Mouse (Mus musculus) intestine, embryonic 14.5 days (tissue): ENCODE results near the gene Gm48552. TPM values are rescaled to one million over a fixed set of nuclear protein-coding genes. Genes with fewer than 3 reads are reported as not detected.

Source experiments
- ATAC-seq: fragments of 200-750 bp; cut with Nextera tagmentation; replicated peaks from 2 replicates; pipeline ENCODE4 v1.8.0; 2017; ENCODE audit warnings: low read depth, moderate number of reproducible peaks, moderate TSS enrichment, moderate library complexity; ENCODE audit not compliant: low FRiP score, low TSS enrichment
- DNase-seq: peaks from one replicate; pipeline ENCODE4 v3.0.0-alpha.2; 2018; ENCODE audit warnings: low spot score
- H3K27ac ChIP-seq: fragments of 300-500 bp; sonication (generic); 2 replicates; pipeline ENCODE4 v1.5.1; 2014; ENCODE audit warnings: low read depth, mild to moderate bottlenecking, control low read depth
- H3K27me3 ChIP-seq: fragments of 300-500 bp; sonication (generic); replicated peaks from 2 replicates; pipeline ENCODE4 v1.6.1; 2014; ENCODE audit warnings: low read length, control low read depth; ENCODE audit not compliant: control insufficient read depth, insufficient read depth
- H3K36me3 ChIP-seq: fragments of 300-500 bp; sonication (generic); 2 replicates; pipeline ENCODE4 v1.6.1; 2014; ENCODE audit warnings: low read length, control low read depth; ENCODE audit not compliant: control insufficient read depth, insufficient read depth
- H3K4me1 ChIP-seq: fragments of 300-500 bp; sonication (generic); replicated peaks from 2 replicates; pipeline ENCODE4 v1.6.1; 2014; ENCODE audit warnings: low read length, control low read depth, mixed read lengths; ENCODE audit not compliant: control insufficient read depth, insufficient read depth
- H3K4me2 ChIP-seq: fragments of 300-500 bp; sonication (generic); 2 replicates; pipeline ENCODE4 v1.6.1; 2014; ENCODE audit warnings: low read length
- H3K4me3 ChIP-seq: fragments of 300-500 bp; sonication (generic); 2 replicates; pipeline ENCODE4 v1.5.1; 2014; ENCODE audit warnings: low read depth, low read length, control low read depth, mixed read lengths
- H3K9ac ChIP-seq: fragments of 300-500 bp; sonication (generic); 2 replicates; pipeline ENCODE4 v1.6.1; 2014; ENCODE audit warnings: mild to moderate bottlenecking, low read length
- H3K9me3 ChIP-seq: fragments of 300-500 bp; sonication (generic); 2 replicates; pipeline ENCODE4 v1.6.1; 2016; ENCODE audit warnings: low read length, control low read depth; ENCODE audit not compliant: control insufficient read depth
- WGBS: fragments of 180-500 bp; shearing (Covaris S2); extraction: QIAGEN DNeasy Blood & Tissue Kit; methylation state at CpG from one replicate; pipeline ENCODE4 v1.1.7; 2014; 5-methylcytosine and 5-hydroxymethylcytosine counted together
- polyA plus RNA-seq: library from polyadenylated mRNA; unstranded; fragments of >200 nt; fragmentation: Nextera tagmentation; extraction: Ambion mirVana; gene quantifications from 2 replicates; pipeline ENCODE4 v1.2.1, GENCODE M21; 2014

Gm48552 gene
- polyA plus RNA-seq, 1 experiment from 2014 or later, result 0.37 TPM

DNA sequence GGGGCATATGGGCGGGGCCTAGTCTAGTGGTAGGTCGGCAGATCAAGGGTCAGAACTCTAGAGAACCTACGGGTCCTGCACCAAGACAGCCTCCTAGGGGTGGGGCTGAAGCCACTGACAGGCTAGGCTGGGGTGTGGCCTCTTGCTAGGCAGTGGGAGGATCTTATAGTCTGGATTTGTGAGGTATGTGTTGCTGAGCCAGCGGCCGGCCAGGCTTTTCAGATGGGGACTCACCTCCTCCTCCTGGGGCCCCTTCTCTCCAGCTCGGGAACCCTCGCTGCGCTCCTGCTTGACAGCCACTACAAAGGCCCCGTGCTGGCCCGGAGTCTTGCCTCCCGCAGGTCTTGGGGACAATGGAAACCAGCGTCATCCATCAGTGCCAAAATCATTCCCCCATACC lies 39.7 kb upstream of the Gm48552 start:
- Histone ChIP-seq H3K4me3 (peak overlapping the region; percentile 66), H3K27ac (0 out of 2 replicates have a peak overlapping the region, but pooled peaks have one; percentile 62), H3K9ac (no peak overlapping the region), H3K9me3 (no peaks in the 10 kb centered on the region), H3K36me3 (peaks cover 6% of the 10 kb centered on the region), H3K27me3 (peaks cover 9% of the 10 kb centered on the region), H3K4me1 (peaks cover 26% of the 10 kb centered on the region), H3K4me2 (peak overlapping the region; percentile 88)
- DNase-seq, result no peak
- ATAC-seq, result 0 out of 2 replicates have a peak, but pooled peaks have one; percentile 4
- WGBS, result 8% methylated on average over 12 of the region's 12 CpGs

DNA sequence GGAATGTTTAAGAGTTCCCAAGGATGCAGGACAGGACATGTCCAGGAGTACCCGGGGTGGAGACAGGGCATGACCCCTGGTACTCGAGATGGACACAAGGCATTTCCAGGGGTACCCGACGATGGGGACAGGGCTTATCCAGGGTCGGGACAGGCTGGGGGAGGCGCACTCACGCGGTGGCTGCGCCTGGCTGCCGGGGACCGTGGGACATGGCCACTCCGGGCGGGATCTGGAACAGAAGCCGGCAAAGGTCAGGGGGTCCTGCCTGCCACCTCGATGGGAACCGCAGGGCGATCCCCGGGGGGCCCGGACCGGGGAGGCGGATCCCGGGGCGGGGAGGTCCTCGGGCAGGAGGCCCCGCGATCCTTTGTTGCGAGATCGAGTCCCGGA lies 38.8 kb upstream of the Gm48552 start:
- H3K27ac ChIP-seq, result peak overlapping the region; percentile 62
- H3K9ac ChIP-seq, result peak overlapping the region; percentile 78
- no peak for DNase-seq
- H3K27me3 ChIP-seq, result 0 out of 2 replicates have a peak, but pooled peaks cover 2% of the 10 kb centered on the region
- under 1% methylated on average over 29 of the region's 29 CpGs for WGBS
- peaks cover 26% of the 10 kb centered on the region for H3K4me1 ChIP-seq
- H3K9me3 ChIP-seq, result no peaks in the 10 kb centered on the region
- peak; percentile 20 for ATAC-seq
- peak overlapping the region; percentile 66 for H3K4me3 ChIP-seq
- H3K36me3 ChIP-seq, result peaks cover 6% of the 10 kb centered on the region
- H3K4me2 ChIP-seq, result peak overlapping the region; percentile 88

DNA sequence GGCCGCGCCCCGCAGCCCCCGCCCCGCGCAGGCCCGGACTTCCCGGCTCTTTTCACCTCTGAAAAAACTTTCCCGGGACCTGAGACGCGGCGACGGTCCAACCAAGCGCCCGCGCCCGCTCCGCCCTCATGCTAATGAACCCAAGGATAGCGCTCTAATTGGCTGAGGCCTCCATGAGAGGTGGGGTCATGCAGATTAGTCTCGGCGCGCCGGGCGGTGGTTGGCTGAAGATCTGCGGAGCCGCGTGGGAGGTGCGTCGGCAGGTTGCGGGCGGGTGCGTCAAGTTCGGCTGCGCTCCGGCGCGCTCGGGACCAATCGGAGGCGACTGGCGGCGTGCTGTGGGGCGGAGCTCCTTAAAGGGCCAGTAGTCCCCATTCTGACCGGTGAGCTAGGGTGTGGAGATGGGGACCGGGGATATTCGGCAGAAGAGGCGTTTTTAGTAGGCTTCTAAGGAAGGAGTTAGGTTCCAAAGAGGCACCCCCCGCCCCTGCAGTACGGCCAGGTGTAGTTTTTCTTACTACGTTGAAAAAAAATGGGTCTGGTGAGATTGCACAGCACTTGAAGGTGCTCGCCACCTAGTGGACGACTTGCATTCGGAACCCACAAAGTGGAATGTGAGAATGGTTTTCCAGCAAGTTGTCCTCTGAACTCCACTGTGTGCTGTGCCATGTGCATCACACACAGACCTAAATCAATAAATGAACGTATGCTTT lies 38.3 kb upstream of the Gm48552 start, which contains the start of gene Hmg20b:
Hmg20b (minus strand) TSS at position 130 of the 713 bp plus-strand sequence.
- Histone ChIP-seq H3K4me1 (peaks cover 26% of the 10 kb centered on the region), H3K27me3 (no peaks in the 10 kb centered on the region), H3K9ac (peak within 1 kb of the TSS; percentile 78), H3K36me3 (peaks cover 6% of the 10 kb centered on the region), H3K4me3 (peak within 1 kb of the TSS; percentile 66), H3K9me3 (no peaks in the 10 kb centered on the region), H3K27ac (peak within 1 kb of the TSS; percentile 62), H3K4me2 (peak within 1 kb of the TSS; percentile 88)
- under 1% methylated on average over 54 of the region's 54 CpGs for WGBS
- ATAC-seq (peak; percentile 92), DNase-seq (peak; percentile 97)

DNA sequence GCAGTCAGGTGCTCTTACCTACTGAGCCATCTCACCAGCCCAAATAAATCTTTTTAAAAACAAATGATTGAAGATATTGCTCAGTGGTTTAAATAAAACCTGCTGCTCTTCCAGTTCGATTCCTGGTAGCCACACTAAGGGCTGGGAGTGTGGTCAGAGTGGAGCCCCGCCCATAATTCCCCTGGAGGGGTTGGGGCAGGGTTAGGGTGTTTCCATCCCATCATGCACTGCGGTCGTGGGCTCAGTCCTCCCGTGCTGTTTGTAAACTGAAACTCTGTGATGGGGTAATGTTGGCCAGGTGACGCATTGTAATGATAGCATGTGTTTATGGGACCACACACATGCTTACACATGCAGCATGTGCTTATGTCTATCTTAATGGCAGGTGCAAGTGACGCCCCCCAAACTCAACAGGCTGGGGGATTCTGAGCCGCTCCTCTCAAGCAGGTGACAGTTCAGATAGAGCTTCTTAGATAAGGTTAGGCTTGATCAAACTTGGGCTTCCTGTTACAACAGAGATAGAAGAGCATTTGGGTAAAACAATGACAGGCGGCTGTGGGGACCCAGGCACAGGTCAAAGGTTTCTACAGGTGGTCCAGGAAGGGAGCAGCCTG lies 37.0 kb upstream of the Gm48552 start:
- Histone ChIP-seq H3K9ac (no peak overlapping the region), H3K4me1 (peaks cover 24% of the 10 kb centered on the region), H3K36me3 (peaks cover 6% of the 10 kb centered on the region), H3K9me3 (no peaks in the 10 kb centered on the region), H3K4me3 (no peak overlapping the region), H3K27me3 (no peaks in the 10 kb centered on the region), H3K27ac (no peak overlapping the region), H3K4me2 (no peak overlapping the region)
- WGBS, result 14% methylated on average over 9 of the region's 9 CpGs
- DNase-seq (no peak), ATAC-seq (no peak)

DNA sequence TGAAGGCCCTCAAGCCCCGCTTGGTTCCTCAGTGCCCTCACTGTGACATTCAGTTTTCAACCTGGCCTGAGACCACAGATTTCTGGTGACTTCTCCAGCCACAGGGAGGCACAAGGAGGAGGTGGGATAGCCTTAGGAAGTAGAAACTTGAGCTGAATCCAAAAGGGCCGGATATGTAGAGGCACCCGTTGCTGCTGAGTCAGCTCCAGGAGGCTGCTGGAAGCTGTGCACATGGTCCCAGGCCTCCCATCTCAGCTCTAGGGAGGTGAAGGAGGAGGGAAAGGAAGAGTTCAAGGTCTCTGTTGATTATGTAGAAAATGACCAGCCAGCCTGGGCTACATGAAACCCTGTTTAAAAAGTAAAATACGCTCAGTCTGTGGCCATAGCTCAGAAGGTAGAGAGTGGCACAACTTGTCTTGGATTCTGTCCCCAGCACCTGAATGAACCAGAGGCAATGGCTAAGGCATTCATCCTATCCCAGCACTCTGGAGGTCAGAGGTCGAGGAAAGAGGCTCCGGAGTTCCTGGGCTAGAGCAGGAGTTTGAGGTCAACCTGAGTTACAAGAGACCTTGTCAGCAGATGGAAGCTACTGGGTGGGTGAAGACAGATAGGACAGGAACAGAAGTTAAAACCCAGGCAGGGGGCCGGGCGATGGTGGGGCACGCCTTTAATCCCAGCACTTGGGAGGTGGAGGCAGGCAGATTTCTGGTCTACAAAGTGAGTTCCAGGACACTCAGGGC lies 33.9 kb upstream of the Gm48552 start:
- Histone ChIP-seq H3K4me1 (peaks cover 22% of the 10 kb centered on the region), H3K27me3 (no peaks in the 10 kb centered on the region), H3K4me2 (no peak overlapping the region), H3K9me3 (no peaks in the 10 kb centered on the region), H3K36me3 (no peaks in the 10 kb centered on the region), H3K27ac (no peak overlapping the region), H3K9ac (no peak overlapping the region), H3K4me3 (no peak overlapping the region)
- DNase-seq (no peak), ATAC-seq (no peak)
- WGBS, result 69% methylated on average over 9 of the region's 9 CpGs

DNA sequence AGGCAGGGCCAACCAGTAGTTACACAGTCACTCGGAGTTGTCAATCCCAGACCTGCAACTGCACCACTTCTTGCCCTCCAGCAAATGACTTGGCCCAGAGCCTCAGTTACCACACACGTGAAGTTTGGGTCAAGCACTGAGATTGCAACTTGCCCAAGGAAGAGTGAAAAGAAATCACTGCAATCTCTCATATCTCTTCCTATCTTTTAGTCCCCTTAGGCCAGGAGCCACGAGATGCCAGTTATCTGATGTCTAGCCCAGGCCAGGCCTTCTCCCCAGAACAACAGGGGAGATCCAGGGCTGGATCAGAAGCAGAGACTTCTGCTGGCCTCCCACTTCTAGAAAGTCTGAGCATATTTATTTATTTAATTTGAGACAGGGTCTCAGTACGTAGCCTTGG lies 33.3 kb upstream of the Gm48552 start:
- Histone ChIP-seq H3K9me3 (no peaks in the 10 kb centered on the region), H3K4me1 (peaks cover 22% of the 10 kb centered on the region), H3K27me3 (no peaks in the 10 kb centered on the region), H3K27ac (no peak overlapping the region), H3K9ac (no peak overlapping the region), H3K4me3 (no peak overlapping the region), H3K36me3 (no peaks in the 10 kb centered on the region), H3K4me2 (no peak overlapping the region)
- ATAC-seq, result no peak
- DNase-seq, result no peak
- 77% methylated on average over 4 of the region's 4 CpGs for WGBS

DNA sequence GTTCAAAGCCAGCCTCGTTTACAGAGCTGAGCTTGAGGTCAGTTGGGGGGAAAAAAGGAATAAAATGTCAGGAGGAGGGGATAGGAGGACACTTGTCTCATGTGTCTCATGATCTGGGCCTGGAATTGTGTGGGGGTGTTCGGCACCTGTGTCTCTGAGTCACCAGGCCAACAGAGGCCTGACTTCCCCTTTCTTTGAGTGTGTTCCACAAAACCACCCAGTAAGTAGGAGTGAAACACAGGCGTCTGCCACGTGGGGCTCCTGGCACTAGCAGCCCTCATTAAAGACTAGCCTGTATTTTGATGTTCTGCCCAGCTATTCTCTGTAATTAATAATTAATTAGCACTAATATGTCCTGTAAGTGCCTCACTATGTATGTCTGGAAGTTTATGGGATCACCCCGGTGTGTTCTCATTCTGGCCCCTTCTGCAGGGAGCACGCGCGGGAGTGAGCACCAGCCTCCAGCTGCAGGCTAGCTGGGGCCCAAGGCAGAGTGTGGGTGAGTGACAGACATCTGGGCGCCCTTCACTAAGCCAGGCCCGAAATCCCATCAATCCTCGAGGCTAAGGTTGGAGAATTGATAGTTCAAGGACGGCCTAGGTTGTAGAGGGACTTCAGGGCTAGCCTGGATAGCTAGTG lies 32.3 kb upstream of the Gm48552 start:
- Histone ChIP-seq H3K4me1 (peaks cover 18% of the 10 kb centered on the region), H3K27ac (no peak overlapping the region), H3K4me3 (no peak overlapping the region), H3K36me3 (no peaks in the 10 kb centered on the region), H3K9ac (no peak overlapping the region), H3K4me2 (peak overlapping the region; percentile 97), H3K27me3 (no peaks in the 10 kb centered on the region), H3K9me3 (no peaks in the 10 kb centered on the region)
- 58% methylated on average over 12 of the region's 12 CpGs for WGBS
- no peak for DNase-seq
- no peak for ATAC-seq
